Mouse (Mus musculus) ovary, postnatal 10 days (tissue): Measurements from ENCODE around the gene Lrp2.

Experiments used
- DNase-seq: peaks from one replicate; pipeline ENCODE4 v3.0.0; 2022; ENCODE audit warnings: low spot score

Gene Lrp2

GRCm38 (mm10) chr2:69518307-69518706 lies 67.6 kb downstream of the Lrp2 start:
- DNase-seq = no peak

DNA sequence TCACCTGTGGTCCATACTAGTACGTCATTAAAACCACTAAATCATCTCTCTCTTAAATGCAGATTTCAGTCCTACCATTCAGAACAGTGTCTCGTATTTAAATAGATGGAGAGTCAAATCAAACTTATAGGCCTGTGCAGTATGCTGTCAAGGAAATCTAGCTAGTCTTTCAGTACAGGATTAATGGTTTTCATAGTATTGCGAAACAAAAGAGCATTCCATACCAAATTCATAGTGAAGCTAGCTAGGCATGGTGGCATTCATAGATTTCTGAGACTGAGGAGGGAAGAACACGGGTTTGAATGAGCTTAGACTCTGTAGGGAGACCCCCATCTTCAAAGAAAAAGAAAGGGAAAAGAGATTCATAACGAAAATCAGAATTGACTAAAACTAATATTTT lies 74.1 kb downstream of the Lrp2 start:
- no peak for DNase-seq

GRCm38 (mm10) chr2:69500357-69500756 lies 85.5 kb downstream of the Lrp2 start:
- no peak for DNase-seq

- no peak for DNase-seq
Measured at GRCm38 (mm10) chr2:69493130-69493529, 92.7 kb downstream of the Lrp2 start.

- DNase-seq = no peak
Measured at GRCm38 (mm10) chr2:69480965-69481364, 104.9 kb downstream of the Lrp2 start.

GRCm38 (mm10) chr2:69479859-69480258 lies 106.0 kb downstream of the Lrp2 start:
- no peak for DNase-seq

GRCm38 (mm10) chr2:69476901-69477300 lies 109.0 kb downstream of the Lrp2 start:
- no peak for DNase-seq

DNA sequence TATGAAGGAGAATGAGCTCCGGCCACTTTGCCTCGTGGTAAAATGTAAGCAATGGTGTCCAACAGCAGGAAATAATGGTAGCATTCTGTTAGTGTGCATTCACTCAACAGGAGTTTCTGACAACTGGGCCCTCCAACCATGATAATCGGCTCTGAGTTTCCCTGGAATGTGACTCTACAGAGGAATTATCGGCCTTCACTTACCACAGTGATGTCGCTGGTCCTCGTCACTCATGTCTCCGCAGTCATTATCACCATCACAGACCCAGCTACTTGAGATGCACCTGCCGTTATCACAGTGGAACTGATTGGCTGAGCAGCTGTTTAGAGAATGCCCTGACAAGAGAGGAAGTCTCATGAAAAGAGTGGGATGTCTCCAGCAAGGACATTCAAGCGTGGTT lies 110.7 kb downstream of the Lrp2 start:
- no peak for DNase-seq

DNA sequence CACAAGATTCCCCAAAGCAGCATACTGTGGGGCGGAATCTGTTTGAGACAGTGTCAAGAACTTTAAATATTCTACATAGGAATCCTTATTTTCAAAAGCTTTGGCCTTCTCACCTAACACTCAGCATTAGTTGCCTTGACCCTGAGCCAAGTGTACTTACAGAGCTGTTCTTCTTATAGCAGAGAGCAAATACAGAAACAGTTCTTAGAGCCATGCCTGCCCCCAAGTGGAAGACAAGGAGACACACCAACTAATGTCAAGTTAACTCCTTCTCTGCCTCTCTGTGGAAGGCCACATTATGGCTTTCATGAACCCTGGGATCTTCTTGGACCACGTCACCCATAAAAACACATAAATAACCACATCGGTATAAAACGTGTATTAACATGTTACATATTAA lies 114.0 kb downstream of the Lrp2 start:
- no peak for DNase-seq

- no peak for DNase-seq
Measured at GRCm38 (mm10) chr2:69463609-69464008, 122.3 kb downstream of the Lrp2 start.

GRCm38 (mm10) chr2:69459481-69459880 lies 126.4 kb downstream of the Lrp2 start:
- DNase-seq = no peak

GRCm38 (mm10) chr2:69451128-69451527 lies 134.7 kb downstream of the Lrp2 start:
- DNase-seq = no peak

GRCm38 (mm10) chr2:69448581-69448980 lies 137.3 kb downstream of the Lrp2 start:
- DNase-seq = no peak

GRCm38 (mm10) chr2:69445896-69446472 lies 139.9 kb downstream of the Lrp2 start:
- DNase-seq = no peak

DNA sequence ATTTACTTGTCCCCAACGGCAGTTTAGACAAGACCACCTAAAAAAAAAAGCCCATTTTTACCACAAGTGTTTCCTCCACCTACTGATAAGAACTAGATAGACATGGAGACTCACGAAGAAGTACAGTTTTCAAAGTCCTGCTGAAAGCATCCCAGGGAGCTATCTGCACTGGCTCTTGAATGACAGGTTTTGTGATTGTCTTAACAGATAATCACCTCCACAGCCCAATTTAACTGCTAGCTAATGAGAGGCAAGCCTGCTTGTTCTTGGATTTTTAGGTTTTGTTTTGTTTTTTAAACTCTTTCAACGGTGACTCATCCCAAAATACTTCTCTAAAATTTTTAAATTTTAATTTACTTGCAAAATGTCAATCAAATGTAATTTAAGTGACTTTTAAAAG lies 144.2 kb downstream of the Lrp2 start:
- DNase-seq = no peak

- DNase-seq = peak; percentile 52
Measured at GRCm38 (mm10) chr2:69428116-69428515, 157.7 kb downstream of the Lrp2 start.

- no peak for DNase-seq
Measured at GRCm38 (mm10) chr2:69427141-69427540, 158.7 kb downstream of the Lrp2 start.

DNA sequence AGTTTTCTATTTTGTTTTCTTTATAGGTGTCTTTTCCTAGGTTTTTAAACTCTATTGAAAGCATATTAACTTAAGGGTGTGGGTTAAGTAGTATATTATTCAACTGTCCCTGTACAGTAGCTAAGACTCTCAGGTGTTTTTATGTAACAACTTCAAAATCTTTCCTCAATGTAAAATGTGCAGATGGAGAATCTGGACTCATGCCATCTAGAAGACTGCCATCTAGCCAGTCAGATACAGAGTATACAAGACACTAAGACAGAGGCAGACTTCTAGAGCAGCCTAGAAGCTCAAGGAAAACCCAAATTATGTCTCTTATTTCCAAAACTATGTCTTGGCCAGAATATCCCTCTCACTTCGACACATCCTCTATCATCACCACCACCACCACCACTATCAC lies 159.8 kb downstream of the Lrp2 start:
- no peak for DNase-seq

- DNase-seq = no peak
Measured at GRCm38 (mm10) chr2:69424829-69425228, 161.0 kb downstream of the Lrp2 start.

- DNase-seq = no peak
Measured at GRCm38 (mm10) chr2:69418294-69418881, 167.5 kb downstream of the Lrp2 start.

- no peak for DNase-seq
Measured at GRCm38 (mm10) chr2:69415070-69415469, 170.8 kb downstream of the Lrp2 start.

- no peak for DNase-seq
Measured at GRCm38 (mm10) chr2:69414539-69414938, 171.3 kb downstream of the Lrp2 start.

GRCm38 (mm10) chr2:69405692-69406091 lies 180.2 kb downstream of the Lrp2 start:
- no peak for DNase-seq

DNA sequence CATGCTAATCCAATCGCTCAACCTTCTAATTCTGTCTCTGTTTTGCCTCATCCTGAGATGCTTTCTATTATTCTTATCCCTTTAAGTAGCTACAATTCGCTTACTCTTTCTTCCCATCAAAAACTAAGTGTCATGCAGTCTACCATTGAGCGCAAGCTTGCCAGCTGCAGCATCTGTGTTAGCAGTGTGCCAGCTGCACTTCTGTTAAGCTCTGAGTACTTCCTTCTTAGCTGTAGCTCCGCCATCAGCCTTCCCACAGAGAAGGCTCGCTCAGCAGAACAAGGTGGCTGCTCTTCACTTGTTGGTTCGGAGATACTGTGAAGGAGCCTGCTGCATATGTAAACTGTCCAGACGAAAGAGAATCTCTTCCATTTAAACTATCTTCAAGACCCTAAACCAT lies 183.6 kb downstream of the Lrp2 start:
- DNase-seq = no peak
